Mouse (Mus musculus): ENCODE data around the gene Gcdh. TPM values are rescaled to one million over a fixed set of nuclear protein-coding genes. Genes with fewer than 3 reads are reported as not detected.

Gene Gcdh
- polyA plus RNA-seq, 1 experiment from 2014 or later = 37.8 TPM

DNA sequence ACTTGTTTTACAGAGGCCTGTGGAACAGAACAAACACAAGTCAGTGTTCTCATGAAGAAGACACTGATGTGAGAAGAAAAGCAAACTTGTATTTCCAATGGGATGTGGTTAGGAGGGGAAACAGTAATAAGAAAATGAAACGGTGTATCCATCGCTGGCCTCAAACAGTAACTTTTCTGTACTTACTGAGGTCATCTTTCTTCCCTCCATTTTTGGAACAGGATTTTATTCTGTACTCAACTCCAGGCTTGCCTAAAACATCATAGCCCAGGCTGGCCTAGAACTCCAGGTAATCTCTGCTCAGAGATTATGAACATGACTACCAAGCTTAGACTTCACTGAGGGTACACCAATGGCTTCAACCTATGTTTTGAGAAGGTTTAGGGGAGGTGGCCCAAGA, 54.3 kb downstream of the Gcdh start:
- H3K4me1 ChIP-seq (replicated peaks; ENCODE audit: control insufficient read depth, insufficient read depth, low read length) = peaks cover 15% of the 10 kb centered on the region
- no peak overlapping the region for H3K27ac ChIP-seq (ENCODE audit: low read depth, low read length)
- ATAC-seq (replicated peaks; ENCODE audit: low FRiP score) (no peak), DNase-seq (ENCODE audit: low spot score) (no peak)
- H3K4me2 ChIP-seq (ENCODE audit: low read depth, low read length, severe bottlenecking) = peak overlapping the region; percentile 65
- 95% methylated on average over 2 of the region's 2 CpGs for WGBS
- H3K9me3 ChIP-seq (ENCODE audit: control insufficient read depth, low read length) = no peaks in the 10 kb centered on the region
- peak overlapping the region; percentile 95 for H3K9ac ChIP-seq (ENCODE audit: low read length)
- H3K27me3 ChIP-seq (ENCODE audit: control insufficient read depth, insufficient read depth, low read length) = no peaks in the 10 kb centered on the region
- H3K36me3 ChIP-seq (ENCODE audit: control insufficient read depth, insufficient read depth, low read length) = peaks cover 34% of the 10 kb centered on the region; the same call in 1 of the 2 replicates
- H3K4me3 ChIP-seq (ENCODE audit: low read depth, low read length) = peak overlapping the region; percentile 97

DNA sequence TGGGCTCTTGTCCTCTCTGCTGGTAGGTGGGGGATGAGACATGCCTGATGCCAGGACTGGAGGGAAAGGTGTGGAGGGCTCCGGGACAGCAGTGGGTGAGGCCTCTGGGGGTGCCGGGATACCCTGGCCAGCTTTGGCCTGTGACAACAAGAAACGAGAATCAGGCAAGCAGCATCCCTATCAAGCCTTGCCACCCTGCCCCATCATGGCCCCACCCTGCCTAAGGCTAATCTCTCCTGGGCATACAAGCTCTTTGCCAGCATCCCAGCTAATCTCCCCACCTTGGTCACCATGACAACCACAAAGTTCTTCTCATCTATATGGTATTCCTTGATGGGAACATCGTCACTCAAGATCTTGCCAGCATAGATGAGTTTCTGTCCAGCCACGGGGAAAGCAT, 55.2 kb downstream of the Gcdh start:
- 90% methylated on average over 5 of the region's 5 CpGs for WGBS
- no peaks in the 10 kb centered on the region for H3K27me3 ChIP-seq (ENCODE audit: control insufficient read depth, insufficient read depth, low read length)
- no peak overlapping the region for H3K9ac ChIP-seq (ENCODE audit: low read length)
- DNase-seq (ENCODE audit: low spot score) (no peak), ATAC-seq (replicated peaks; ENCODE audit: low FRiP score) (no peak)
- H3K4me1 ChIP-seq (replicated peaks; ENCODE audit: control insufficient read depth, insufficient read depth, low read length) = peaks cover 10% of the 10 kb centered on the region; the same call in 1 of the 2 replicates
- H3K9me3 ChIP-seq (ENCODE audit: control insufficient read depth, low read length) = no peaks in the 10 kb centered on the region
- no peak overlapping the region for H3K4me3 ChIP-seq (ENCODE audit: low read depth, low read length)
- H3K36me3 ChIP-seq (ENCODE audit: control insufficient read depth, insufficient read depth, low read length) = peaks cover 27% of the 10 kb centered on the region; the same call in 1 of the 2 replicates
- no peak overlapping the region for H3K4me2 ChIP-seq (ENCODE audit: low read depth, low read length, severe bottlenecking)
- H3K27ac ChIP-seq (ENCODE audit: low read depth, low read length) = no peak overlapping the region

- Histone ChIP-seq H3K9me3 (ENCODE audit: control insufficient read depth, low read length) (no peaks in the 10 kb centered on the region), H3K4me1 (replicated peaks; ENCODE audit: control insufficient read depth, insufficient read depth, low read length) (peaks cover 10% of the 10 kb centered on the region; the same call in 1 of the 2 replicates), H3K27me3 (ENCODE audit: control insufficient read depth, insufficient read depth, low read length) (no peaks in the 10 kb centered on the region), H3K36me3 (ENCODE audit: control insufficient read depth, insufficient read depth, low read length) (peaks cover 24% of the 10 kb centered on the region; the same call in 1 of the 2 replicates), H3K4me3 (ENCODE audit: low read depth, low read length) (no peak overlapping the region), H3K27ac (ENCODE audit: low read depth, low read length) (no peak overlapping the region), H3K9ac (ENCODE audit: low read length) (no peak overlapping the region), H3K4me2 (ENCODE audit: low read depth, low read length, severe bottlenecking) (no peak overlapping the region)
- ATAC-seq (replicated peaks; ENCODE audit: low FRiP score) = no peak
- DNase-seq (ENCODE audit: low spot score) = no peak
- WGBS = 88% methylated on average over 15 of the region's 15 CpGs
These were observed 55.7 kb downstream of the Gcdh start for GRCm38 (mm10) chr8:84837912-84838470.

DNA sequence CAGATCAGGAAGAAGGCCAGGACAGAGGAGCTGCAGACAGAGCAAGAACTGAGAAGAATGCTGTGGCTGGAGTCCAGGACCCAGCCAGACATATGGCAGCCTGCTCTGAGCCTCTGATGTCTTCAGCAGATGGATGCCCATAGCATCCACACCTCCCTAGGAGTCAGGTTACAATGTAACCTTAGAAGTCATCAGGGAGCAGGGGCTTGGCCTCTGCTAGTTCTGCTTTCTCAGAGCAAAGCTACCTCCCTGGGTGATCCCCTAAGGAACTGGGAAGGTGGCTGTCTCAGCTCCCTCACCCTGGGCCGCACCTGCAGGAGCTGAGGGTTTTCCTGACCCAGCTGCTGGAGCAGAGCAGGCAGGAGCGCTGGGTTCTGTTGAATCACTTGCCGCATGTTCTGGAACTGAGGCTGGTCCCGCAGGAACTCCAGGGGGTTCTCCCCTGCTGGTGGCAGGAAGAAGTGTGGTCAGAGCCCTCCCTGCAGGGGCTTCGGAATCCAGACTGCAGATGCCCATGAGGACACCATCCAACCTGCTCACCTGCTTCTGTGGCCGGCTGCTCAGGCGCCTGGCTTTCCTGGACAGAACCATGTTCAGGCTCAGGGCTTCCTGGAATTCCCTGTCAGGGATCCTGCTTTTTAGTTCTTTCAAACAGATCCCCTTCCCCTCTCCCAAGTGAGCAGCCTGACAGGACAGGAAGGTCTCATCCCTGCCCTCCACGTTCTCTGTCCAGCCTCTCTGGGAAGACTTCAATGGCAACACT, 56.4 kb downstream of the Gcdh start:
- ATAC-seq (replicated peaks; ENCODE audit: low FRiP score) (no peak), DNase-seq (ENCODE audit: low spot score) (no peak)
- H3K9ac ChIP-seq (ENCODE audit: low read length) = no peak overlapping the region
- 73% methylated on average over 8 of the region's 8 CpGs for WGBS
- H3K4me3 ChIP-seq (ENCODE audit: low read depth, low read length) = no peak overlapping the region
- H3K27me3 ChIP-seq (ENCODE audit: control insufficient read depth, insufficient read depth, low read length) = no peaks in the 10 kb centered on the region
- peaks cover 10% of the 10 kb centered on the region; the same call in 1 of the 2 replicates for H3K4me1 ChIP-seq (replicated peaks; ENCODE audit: control insufficient read depth, insufficient read depth, low read length)
- H3K9me3 ChIP-seq (ENCODE audit: control insufficient read depth, low read length) = no peaks in the 10 kb centered on the region
- no peak overlapping the region for H3K4me2 ChIP-seq (ENCODE audit: low read depth, low read length, severe bottlenecking)
- no peak overlapping the region for H3K27ac ChIP-seq (ENCODE audit: low read depth, low read length)
- peaks cover 17% of the 10 kb centered on the region; the same call in 1 of the 2 replicates for H3K36me3 ChIP-seq (ENCODE audit: control insufficient read depth, insufficient read depth, low read length)

Small RNAs within 50 kb of the gene (microRNA-seq; reads per million reads assigned to microRNA genes)
- gene Gm24197 (ENCODE audit: insufficient number of aligned reads) = not detected
- gene Mir7069 (ENCODE audit: insufficient number of aligned reads) = 5.9 reads per million

Other genes starting within 250 kb of the Gcdh start
- 67.3 and 68.7 TPM in 2 replicates for gene Ier2, start 231.1 kb downstream of the Gcdh start, polyA plus RNA-seq (2014; fragmentation: Nextera tagmentation; extraction: Ambion mirVana)
- 52.7 and 72.3 TPM in 2 replicates for gene Trmt1, start 207.6 kb downstream of the Gcdh start, polyA plus RNA-seq (2014; fragmentation: Nextera tagmentation; extraction: Ambion mirVana)
- 34.6 and 37.7 TPM in 2 replicates for gene Nacc1, start 206.1 kb downstream of the Gcdh start, polyA plus RNA-seq (2014; fragmentation: Nextera tagmentation; extraction: Ambion mirVana)
- gene Lyl1, start 192.5 kb downstream of the Gcdh start, polyA plus RNA-seq (2014; fragmentation: Nextera tagmentation; extraction: Ambion mirVana) = 5.0 and 5.7 TPM in 2 replicates
- gene G430095P16Rik, start 170.9 kb downstream of the Gcdh start, polyA plus RNA-seq (2014; fragmentation: Nextera tagmentation; extraction: Ambion mirVana) = 3.0 and 3.1 TPM in 2 replicates
- 7.7 and 8.9 TPM in 2 replicates for gene Nfix, start 93.6 kb downstream of the Gcdh start, polyA plus RNA-seq (2014; fragmentation: Nextera tagmentation; extraction: Ambion mirVana)
- 5.5 and 6.4 TPM in 2 replicates for gene Dand5, start 71.1 kb downstream of the Gcdh start, polyA plus RNA-seq (2014; fragmentation: Nextera tagmentation; extraction: Ambion mirVana)
- 41.0 and 44.3 TPM in 2 replicates for gene Gadd45gip1, start 62.4 kb downstream of the Gcdh start, polyA plus RNA-seq (2014; fragmentation: Nextera tagmentation; extraction: Ambion mirVana)
- gene Rad23a, start 53.3 kb downstream of the Gcdh start, polyA plus RNA-seq (2014; fragmentation: Nextera tagmentation; extraction: Ambion mirVana) = 102 and 110 TPM in 2 replicates
- 722 and 731 TPM in 2 replicates for gene Calr, start 47.0 kb downstream of the Gcdh start, polyA plus RNA-seq (2014; fragmentation: Nextera tagmentation; extraction: Ambion mirVana)
- gene Farsa, start 36.9 kb downstream of the Gcdh start, polyA plus RNA-seq (2014; fragmentation: Nextera tagmentation; extraction: Ambion mirVana) = 112 and 120 TPM in 2 replicates
- gene Syce2, start 21.8 kb downstream of the Gcdh start, polyA plus RNA-seq (2014; fragmentation: Nextera tagmentation; extraction: Ambion mirVana) = 86.2 and 87.8 TPM in 2 replicates
- 14.2 and 17.5 TPM in 2 replicates for gene Klf1, start 8.0 kb upstream of the Gcdh start, polyA plus RNA-seq (2014; fragmentation: Nextera tagmentation; extraction: Ambion mirVana)
- 7.2 and 9.5 TPM in 2 replicates for gene Dnase2a, start 14.6 kb upstream of the Gcdh start, polyA plus RNA-seq (2014; fragmentation: Nextera tagmentation; extraction: Ambion mirVana)
- gene Mast1, start 43.4 kb upstream of the Gcdh start, polyA plus RNA-seq (2014; fragmentation: Nextera tagmentation; extraction: Ambion mirVana) = 14.2 and 15.9 TPM in 2 replicates
- 0.19 and 0.36 TPM in 2 replicates for gene Rtbdn, start 53.1 kb upstream of the Gcdh start, polyA plus RNA-seq (2014; fragmentation: Nextera tagmentation; extraction: Ambion mirVana)
- not detected in 2 replicates for gene Gm49661, start 75.5 kb upstream of the Gcdh start, polyA plus RNA-seq (2014; fragmentation: Nextera tagmentation; extraction: Ambion mirVana)
- 1,226 and 1,312 TPM in 2 replicates for gene Prdx2, start 75.7 kb upstream of the Gcdh start, polyA plus RNA-seq (2014; fragmentation: Nextera tagmentation; extraction: Ambion mirVana)
- gene Rnaseh2a, start 75.8 kb upstream of the Gcdh start, polyA plus RNA-seq (2014; fragmentation: Nextera tagmentation; extraction: Ambion mirVana) = 128 and 147 TPM in 2 replicates
- gene Junb, start 84.8 kb upstream of the Gcdh start, polyA plus RNA-seq (2014; fragmentation: Nextera tagmentation; extraction: Ambion mirVana) = 5.2 and 5.8 TPM in 2 replicates
- gene Hook2, start 96.7 kb upstream of the Gcdh start, polyA plus RNA-seq (2014; fragmentation: Nextera tagmentation; extraction: Ambion mirVana) = 14.8 and 15.5 TPM in 2 replicates
- not detected in 2 replicates for gene Best2, start 120.6 kb upstream of the Gcdh start, polyA plus RNA-seq (2014; fragmentation: Nextera tagmentation; extraction: Ambion mirVana)
- gene Asna1, start 131.4 kb upstream of the Gcdh start, polyA plus RNA-seq (2014; fragmentation: Nextera tagmentation; extraction: Ambion mirVana) = 118 and 127 TPM in 2 replicates
- 170 and 172 TPM in 2 replicates for gene Trir, start 132.9 kb upstream of the Gcdh start, polyA plus RNA-seq (2014; fragmentation: Nextera tagmentation; extraction: Ambion mirVana)
- 19.9 and 27.2 TPM in 2 replicates for gene Tnpo2, start 143.0 kb upstream of the Gcdh start, polyA plus RNA-seq (2014; fragmentation: Nextera tagmentation; extraction: Ambion mirVana)
- gene Fbxw9, start 166.1 kb upstream of the Gcdh start, polyA plus RNA-seq (2014; fragmentation: Nextera tagmentation; extraction: Ambion mirVana) = 23.8 and 33.8 TPM in 2 replicates
- not detected in 2 replicates for gene Gm5741, start 174.1 kb upstream of the Gcdh start, polyA plus RNA-seq (2014; fragmentation: Nextera tagmentation; extraction: Ambion mirVana)
- 63.5 and 68.5 TPM in 2 replicates for gene Dhps, start 177.8 kb upstream of the Gcdh start, polyA plus RNA-seq (2014; fragmentation: Nextera tagmentation; extraction: Ambion mirVana)
- 123 and 125 TPM in 2 replicates for gene Wdr83os, start 186.8 kb upstream of the Gcdh start, polyA plus RNA-seq (2014; fragmentation: Nextera tagmentation; extraction: Ambion mirVana)
- 47.3 and 57.4 TPM in 2 replicates for gene Wdr83, start 187.4 kb upstream of the Gcdh start, polyA plus RNA-seq (2014; fragmentation: Nextera tagmentation; extraction: Ambion mirVana)
- gene Man2b1, start 189.3 kb upstream of the Gcdh start, polyA plus RNA-seq (2014; fragmentation: Nextera tagmentation; extraction: Ambion mirVana) = 20.9 and 21.0 TPM in 2 replicates
- gene Zfp791, start 229.2 kb upstream of the Gcdh start, polyA plus RNA-seq (2014; fragmentation: Nextera tagmentation; extraction: Ambion mirVana) = 1.1 and 1.3 TPM in 2 replicates